Mouse (Mus musculus) urinary bladder, adult 18-20 months (tissue): ENCODE data around the gene Trpc4ap.
A peak's percentile ranks its signal among the peaks of the same experiment; 100 is the strongest.
"Not testable (repeated sequence)": the region's sequence is repeated elsewhere in the genome, so short reads cannot be mapped to it uniquely, and the experiment has no call there.

Source experiments
- DNase-seq, 2 experiments: peaks; one replicate each; pipeline ENCODE4 v3.0.0; 2022; ENCODE audit warnings: low spot score in 2 of 2, mixed read lengths in 2 of 2

The Trpc4ap gene

DNA sequence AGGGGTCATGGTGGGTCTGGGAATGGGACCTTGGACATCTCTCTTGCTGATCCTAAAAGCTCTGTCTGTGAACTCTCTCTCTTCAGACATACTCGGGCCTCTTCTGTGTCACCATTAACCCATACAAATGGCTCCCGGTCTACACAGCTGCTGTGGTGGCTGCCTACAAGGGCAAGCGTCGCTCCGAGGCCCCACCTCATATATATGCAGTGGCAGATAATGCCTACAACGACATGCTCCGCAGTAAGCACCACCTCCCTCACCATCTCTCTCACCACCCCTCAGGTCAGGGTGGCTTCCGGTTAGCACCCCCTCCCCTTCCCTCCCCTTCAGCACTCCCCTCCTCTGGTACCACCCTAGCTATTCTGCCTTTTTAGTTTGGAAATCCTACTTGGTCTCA lies 78.2 kb downstream of the Trpc4ap start:
- no peak for DNase-seq

GRCm38 (mm10) chr2:155613326-155613755 lies 78.8 kb downstream of the Trpc4ap start:
- peak; percentile 43 to 50 for DNase-seq

DNA sequence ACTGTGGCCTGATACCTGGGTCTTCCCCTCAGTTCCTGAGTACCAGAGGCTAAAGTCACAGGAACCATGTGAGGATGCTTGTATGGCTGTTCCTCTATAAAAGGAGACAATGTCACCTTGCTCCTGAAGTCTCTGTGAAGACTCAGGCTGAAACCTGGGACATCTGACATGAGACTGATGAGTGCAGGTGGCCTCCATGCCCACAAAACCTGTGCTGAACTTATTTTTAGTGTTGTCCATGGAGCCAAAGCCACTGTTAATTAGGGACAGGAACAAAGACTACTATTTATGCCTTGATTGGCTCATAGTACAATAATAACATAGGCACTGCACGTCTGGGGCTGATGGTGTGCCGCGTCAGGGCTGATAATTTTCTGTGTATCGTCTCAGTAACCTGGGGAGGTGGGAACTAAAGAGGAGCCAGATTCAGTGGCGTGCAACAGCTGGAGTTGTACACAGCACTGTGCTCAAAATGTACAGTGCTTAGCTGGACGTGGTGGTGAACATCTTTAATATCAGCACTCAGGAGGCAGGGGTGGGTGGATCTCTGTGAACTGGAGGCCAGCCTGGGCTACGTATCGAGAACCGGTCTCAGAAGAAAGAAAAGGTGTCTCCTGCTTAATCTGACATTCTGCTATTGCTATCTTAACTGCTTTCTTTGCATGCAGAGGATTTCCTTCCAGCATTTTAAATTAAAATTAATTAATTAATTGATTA lies 80.2 kb downstream of the Trpc4ap start:
- no peak for DNase-seq

GRCm38 (mm10) chr2:155610978-155611377 lies 81.2 kb downstream of the Trpc4ap start, which contains the start of gene Myh7b:
Myh7b (plus strand) TSS chr2:155611212.
- DNase-seq = no peak

GRCm38 (mm10) chr2:155606360-155606759 lies 85.8 kb downstream of the Trpc4ap start:
- DNase-seq = no peak

- DNase-seq = not testable (repeated sequence)
Observed at GRCm38 (mm10) chr2:155605236-155605589, 87.0 kb downstream of the Trpc4ap start.

DNA sequence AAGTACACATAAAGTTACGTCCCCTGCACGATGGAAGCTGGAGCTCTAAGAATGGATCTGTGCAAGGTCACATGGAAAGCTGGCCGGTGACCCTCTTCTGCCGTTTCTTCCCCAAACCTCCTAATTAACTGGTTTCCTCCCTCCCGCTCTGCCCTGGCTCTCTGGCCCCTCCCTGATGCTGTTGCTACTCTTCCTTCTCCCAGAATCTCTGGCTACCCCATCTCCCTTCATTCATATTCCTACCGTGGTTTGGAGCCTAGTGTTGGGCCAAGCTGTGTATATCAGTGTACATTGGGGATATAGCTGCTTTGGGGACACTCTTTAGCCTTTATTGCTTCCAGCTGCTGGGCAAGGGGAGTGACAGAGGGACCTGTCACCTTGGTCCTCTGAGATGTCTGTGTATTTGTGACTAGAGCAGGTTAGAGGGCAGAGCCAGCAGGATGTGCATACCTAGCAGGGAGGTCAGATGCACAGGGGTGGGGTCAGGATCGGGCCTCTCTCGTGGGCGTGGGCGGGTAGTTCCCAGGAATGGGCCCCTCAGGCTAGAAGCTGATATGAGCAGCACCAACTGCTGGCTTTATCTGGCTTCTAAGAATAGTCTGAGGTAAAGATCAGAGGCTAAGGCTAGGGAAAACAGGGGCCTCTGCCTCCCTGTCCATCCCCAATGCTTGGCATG lies 87.5 kb downstream of the Trpc4ap start:
- DNase-seq = no peak

DNA sequence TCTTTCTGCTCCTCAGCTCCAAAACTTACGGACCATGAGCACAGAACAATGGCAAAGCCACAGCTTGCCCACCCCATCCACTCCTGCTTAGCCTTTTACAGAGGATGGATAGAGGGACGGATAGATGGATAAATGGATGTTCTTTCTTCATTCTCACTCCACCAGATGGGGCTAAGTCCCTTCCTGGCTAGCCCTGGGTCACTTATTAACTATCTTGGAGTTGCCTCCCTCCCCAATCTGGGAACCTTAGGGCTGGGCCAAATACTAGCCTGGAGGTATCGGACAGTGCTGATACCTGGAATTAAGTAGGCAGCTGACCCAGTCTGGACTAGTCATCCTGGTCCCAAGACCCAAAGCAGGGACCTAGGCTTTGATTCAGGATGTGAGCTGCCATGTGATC lies 88.5 kb downstream of the Trpc4ap start:
- DNase-seq = no peak

GRCm38 (mm10) chr2:155595516-155595915 lies 96.7 kb downstream of the Trpc4ap start:
- no peak for DNase-seq

GRCm38 (mm10) chr2:155592854-155593283 lies 99.3 kb downstream of the Trpc4ap start:
- no peak for DNase-seq

- peak; percentile 99 to 100 for DNase-seq
Observed at GRCm38 (mm10) chr2:155592137-155592853, 99.9 kb downstream of the Trpc4ap start, which contains the start of gene Gss. Gss (minus strand) TSS chr2:155592810.

DNA sequence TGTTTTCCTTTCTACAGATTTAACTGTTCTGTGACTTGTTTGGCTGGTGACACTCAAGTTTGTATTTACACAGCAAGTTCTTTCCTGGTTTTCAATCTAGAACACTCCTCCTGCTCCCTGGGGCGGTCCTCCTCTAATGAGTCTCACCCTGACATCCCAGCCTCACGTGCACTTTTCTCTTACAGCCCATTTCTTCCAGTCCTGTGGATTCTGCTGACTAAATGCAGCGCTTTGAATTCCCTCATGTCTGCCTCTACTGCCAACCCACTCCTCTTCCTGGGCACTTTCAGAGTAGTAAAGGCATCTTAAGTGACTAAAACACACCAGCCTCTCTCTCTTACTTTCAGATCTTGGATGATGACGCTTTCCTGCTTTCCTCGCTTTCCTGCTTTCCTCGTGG lies 100.5 kb downstream of the Trpc4ap start:
- peak in 1 of 2 experiments; percentile 28 for DNase-seq

DNA sequence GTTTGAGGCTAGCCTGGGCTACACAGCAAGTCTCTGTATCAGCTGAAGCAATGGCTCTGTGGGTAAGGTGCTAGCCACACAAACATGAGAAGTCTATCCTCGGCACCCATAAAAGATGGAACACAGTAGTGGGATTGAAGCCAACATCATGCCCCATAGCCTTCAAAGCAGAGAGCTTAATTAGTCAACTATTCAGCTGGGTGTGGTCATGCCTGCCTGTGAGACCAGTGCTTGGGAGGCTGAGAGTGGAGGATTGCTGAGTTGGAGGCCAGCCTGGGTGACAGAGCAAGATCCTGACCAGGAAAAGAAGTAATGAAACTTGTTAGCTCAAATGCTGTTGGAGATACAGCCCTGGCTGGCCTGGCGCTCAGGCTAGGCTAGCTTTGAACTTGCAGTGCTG lies 101.3 kb downstream of the Trpc4ap start:
- no peak for DNase-seq

- DNase-seq = no peak
Observed at GRCm38 (mm10) chr2:155589521-155589920, 102.7 kb downstream of the Trpc4ap start.

DNA sequence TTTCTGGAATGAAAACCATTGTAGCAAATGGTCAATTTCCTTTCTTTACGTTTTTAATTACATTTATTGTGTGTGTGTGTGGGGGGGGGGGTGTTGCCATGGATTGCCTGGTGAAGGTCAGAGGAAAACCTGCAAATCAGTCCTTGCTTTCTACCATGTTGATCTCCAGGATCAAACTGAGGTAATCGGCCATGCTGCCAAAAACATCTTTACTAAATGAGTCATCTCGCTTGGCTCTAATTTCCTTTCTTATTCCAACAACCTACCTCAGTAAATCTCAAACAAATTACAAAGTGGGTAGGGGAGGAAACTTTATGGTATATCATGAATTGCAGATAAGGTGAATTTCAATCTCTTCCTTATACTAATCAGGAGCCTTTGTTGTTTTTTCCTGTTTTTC lies 104.0 kb downstream of the Trpc4ap start:
- no peak for DNase-seq

GRCm38 (mm10) chr2:155585486-155585885 lies 106.7 kb downstream of the Trpc4ap start:
- no peak for DNase-seq

- DNase-seq = no peak
Observed at GRCm38 (mm10) chr2:155585082-155585481, 107.1 kb downstream of the Trpc4ap start.
